Mouse (Mus musculus): Measurements from ENCODE around the gene Kmt2e. TPM values are rescaled to one million over a fixed set of nuclear protein-coding genes. Genes with fewer than 3 reads are reported as not detected.

Gene Kmt2e
- polyA plus RNA-seq (2012; rRNA removed) (37.3 and 39.0 TPM in 2 replicates), polyA plus RNA-seq (2014; fragmentation: Nextera tagmentation; extraction: Ambion mirVana) (87.2 and 97.4 TPM in 2 replicates)

- Histone ChIP-seq H3K9me3 (ENCODE audit: control insufficient read depth, low read length) (no peaks in the 10 kb centered on the region), H3K9ac (ENCODE audit: low read depth, low read length, severe bottlenecking) (peak within 1 kb of the TSS; percentile 99), H3K4me2 (replicated peaks; ENCODE audit: low read depth, low read length, severe bottlenecking) (peak within 1 kb of the TSS; percentile 60), H3K36me3 (ENCODE audit: control insufficient read depth, insufficient read depth, low read length) (no peaks in the 10 kb centered on the region), H3K4me3 (replicated peaks; ENCODE audit: low read length) (peak within 1 kb of the TSS; percentile 82), H3K27me3 (ENCODE audit: control insufficient read depth, insufficient read depth, low read length) (no peaks in the 10 kb centered on the region), H3K4me1 (ENCODE audit: control insufficient read depth, insufficient read depth, low read length) (peaks cover 27% of the 10 kb centered on the region), H3K27ac (replicated peaks; ENCODE audit: low read depth, low read length) (peak within 1 kb of the TSS; percentile 100)
- peak; percentile 38; the same call in 1 of the 2 replicates for TF ChIP-seq POLR2A (IDR thresholded peaks at IDR 0.05; ENCODE audit: borderline replicate concordance, extremely low read depth, insufficient read depth, insufficient read length)
- ATAC-seq (ENCODE audit: low FRiP score, low read depth): peak; percentile 81
- peak; percentile 88 for DNase-seq (ENCODE audit: low spot score)
- under 1% methylated on average over 66 of the region's 85 CpGs for WGBS
Observed at GRCm38 (mm10) chr5:23433720-23434597, at the start of gene Kmt2e. Gene Kmt2e (plus strand): TSS chr5:23434441.

GRCm38 (mm10) chr5:23385136-23385535, 49.1 kb upstream of the Kmt2e start:
- DNase-seq (ENCODE audit: low spot score): no peak
- H3K27me3 ChIP-seq (ENCODE audit: control insufficient read depth, insufficient read depth, low read length): no peaks in the 10 kb centered on the region
- no peak for TF ChIP-seq POLR2A (IDR thresholded peaks at IDR 0.05; ENCODE audit: borderline replicate concordance, extremely low read depth, insufficient read depth, insufficient read length)
- 67% methylated on average over 1 of the region's 1 CpGs for WGBS
- no peak overlapping the region for H3K4me3 ChIP-seq (replicated peaks; ENCODE audit: low read length)
- no peak overlapping the region for H3K4me2 ChIP-seq (replicated peaks; ENCODE audit: low read depth, low read length, severe bottlenecking)
- H3K4me1 ChIP-seq (ENCODE audit: control insufficient read depth, insufficient read depth, low read length): peaks cover 14% of the 10 kb centered on the region
- no peak overlapping the region for H3K9ac ChIP-seq (ENCODE audit: low read depth, low read length, severe bottlenecking)
- ATAC-seq (ENCODE audit: low FRiP score, low read depth): no peak
- H3K9me3 ChIP-seq (ENCODE audit: control insufficient read depth, low read length): no peaks in the 10 kb centered on the region
- no peak overlapping the region for H3K27ac ChIP-seq (replicated peaks; ENCODE audit: low read depth, low read length)
- no peaks in the 10 kb centered on the region for H3K36me3 ChIP-seq (ENCODE audit: control insufficient read depth, insufficient read depth, low read length)

GRCm38 (mm10) chr5:23385763-23386217, 48.5 kb upstream of the Kmt2e start:
- no peak overlapping the region for H3K9ac ChIP-seq (ENCODE audit: low read depth, low read length, severe bottlenecking)
- H3K36me3 ChIP-seq (ENCODE audit: control insufficient read depth, insufficient read depth, low read length): no peaks in the 10 kb centered on the region
- H3K27me3 ChIP-seq (ENCODE audit: control insufficient read depth, insufficient read depth, low read length): no peaks in the 10 kb centered on the region
- DNase-seq (ENCODE audit: low spot score): peak; percentile 27
- H3K4me3 ChIP-seq (replicated peaks; ENCODE audit: low read length): no peak overlapping the region
- no peak overlapping the region for H3K4me2 ChIP-seq (replicated peaks; ENCODE audit: low read depth, low read length, severe bottlenecking)
- H3K27ac ChIP-seq (replicated peaks; ENCODE audit: low read depth, low read length): no peak overlapping the region
- ATAC-seq (ENCODE audit: low FRiP score, low read depth): no peak
- peaks cover 14% of the 10 kb centered on the region for H3K4me1 ChIP-seq (ENCODE audit: control insufficient read depth, insufficient read depth, low read length)
- no peaks in the 10 kb centered on the region for H3K9me3 ChIP-seq (ENCODE audit: control insufficient read depth, low read length)
- 32% methylated on average over 5 of the region's 5 CpGs for WGBS
- no peak for TF ChIP-seq POLR2A (IDR thresholded peaks at IDR 0.05; ENCODE audit: borderline replicate concordance, extremely low read depth, insufficient read depth, insufficient read length)

- no peaks in the 10 kb centered on the region for H3K27me3 ChIP-seq (ENCODE audit: control insufficient read depth, insufficient read depth, low read length)
- ATAC-seq (ENCODE audit: low FRiP score, low read depth) (peak; percentile 83), DNase-seq (ENCODE audit: low spot score) (peak; percentile 89)
- no peaks in the 10 kb centered on the region for H3K36me3 ChIP-seq (ENCODE audit: control insufficient read depth, insufficient read depth, low read length)
- H3K27ac ChIP-seq (replicated peaks; ENCODE audit: low read depth, low read length): peak overlapping the region; percentile 74
- H3K4me1 ChIP-seq (ENCODE audit: control insufficient read depth, insufficient read depth, low read length): peaks cover 14% of the 10 kb centered on the region
- WGBS: 2% methylated on average over 22 of the region's 22 CpGs
- H3K4me2 ChIP-seq (replicated peaks; ENCODE audit: low read depth, low read length, severe bottlenecking): peak overlapping the region; percentile 54
- H3K4me3 ChIP-seq (replicated peaks; ENCODE audit: low read length): peak overlapping the region; percentile 34
- TF ChIP-seq POLR2A (IDR thresholded peaks at IDR 0.05; ENCODE audit: borderline replicate concordance, extremely low read depth, insufficient read depth, insufficient read length): no peak
- peak overlapping the region; percentile 40 for H3K9ac ChIP-seq (ENCODE audit: low read depth, low read length, severe bottlenecking)
- no peaks in the 10 kb centered on the region for H3K9me3 ChIP-seq (ENCODE audit: control insufficient read depth, low read length)
Observed at GRCm38 (mm10) chr5:23386562-23387312, 47.5 kb upstream of the Kmt2e start.

- peaks cover 14% of the 10 kb centered on the region for H3K4me1 ChIP-seq (ENCODE audit: control insufficient read depth, insufficient read depth, low read length)
- no peaks in the 10 kb centered on the region for H3K27me3 ChIP-seq (ENCODE audit: control insufficient read depth, insufficient read depth, low read length)
- H3K4me2 ChIP-seq (replicated peaks; ENCODE audit: low read depth, low read length, severe bottlenecking): peak overlapping the region; percentile 54
- no peak for DNase-seq (ENCODE audit: low spot score)
- TF ChIP-seq POLR2A (IDR thresholded peaks at IDR 0.05; ENCODE audit: borderline replicate concordance, extremely low read depth, insufficient read depth, insufficient read length): no peak
- no peak overlapping the region for H3K4me3 ChIP-seq (replicated peaks; ENCODE audit: low read length)
- 35% methylated on average over 2 of the region's 2 CpGs for WGBS
- H3K27ac ChIP-seq (replicated peaks; ENCODE audit: low read depth, low read length): 0 out of 2 replicates have a peak overlapping the region, but pooled peaks have one; percentile 74
- no peaks in the 10 kb centered on the region for H3K36me3 ChIP-seq (ENCODE audit: control insufficient read depth, insufficient read depth, low read length)
- H3K9ac ChIP-seq (ENCODE audit: low read depth, low read length, severe bottlenecking): no peak overlapping the region
- ATAC-seq (ENCODE audit: low FRiP score, low read depth): no peak
- no peaks in the 10 kb centered on the region for H3K9me3 ChIP-seq (ENCODE audit: control insufficient read depth, low read length)
Observed at GRCm38 (mm10) chr5:23387313-23387666, 47.0 kb upstream of the Kmt2e start.

All from limb, embryonic 14.5 days (tissue).